Mouse (Mus musculus) liver, embryonic 14.5 days (tissue): ENCODE measurements at regions not wholly inside any gene's neighbourhood (a gene's known extent, or its start where the extent isn't known, plus 50 kb on each side); places are given as distances from the start of the nearest gene placed in this dataset.

Source experiments
- ATAC-seq: fragments of 200-750 bp; cut with Nextera tagmentation; 2 replicates; pipeline ENCODE4 v1.8.0; 2017; ENCODE audit warnings: moderate number of reproducible peaks, mild to moderate bottlenecking, moderate library complexity; ENCODE audit not compliant: insufficient read depth
- DNase-seq, 3 experiments: peaks; one replicate each; pipeline ENCODE4 v3.0.0-alpha.2; 2012 to 2013; ENCODE audit warnings: low read depth in 3 of 3, low spot score in 3 of 3
- H3K27ac ChIP-seq: fragments of 300-500 bp; sonication (generic); 2 replicates; pipeline ENCODE4 v1.5.1; 2014; ENCODE audit warnings: moderate library complexity, mild to moderate bottlenecking, control low read depth, inconsistent platforms
- H3K27me3 ChIP-seq: fragments of 300-500 bp; sonication (generic); 2 replicates; pipeline ENCODE4 v1.6.1; 2014; ENCODE audit warnings: mild to moderate bottlenecking, low read length, moderate library complexity; ENCODE audit not compliant: control insufficient read depth, insufficient read depth
- H3K36me3 ChIP-seq: fragments of 300-500 bp; sonication (generic); replicated peaks from 2 replicates; pipeline ENCODE4 v1.6.1; 2014; ENCODE audit warnings: low read depth; ENCODE audit not compliant: control insufficient read depth, insufficient read depth
- H3K4me1 ChIP-seq, 2 experiments: fragments of 200-500 bp in 1 of 2; fragments of 300-500 bp in 1 of 2; sonication (generic) in 1 of 2; replicated peaks; 2 replicates each; pipeline ENCODE4 v1.6.1; 2012 to 2014; ENCODE audit warnings: antibody characterized with exemption in 1 of 2, inconsistent platforms in 1 of 2, low read length in 1 of 2; ENCODE audit not compliant: control insufficient read depth in 2 of 2, insufficient read depth in 2 of 2
- H3K4me2 ChIP-seq: fragments of 300-500 bp; sonication (generic); 2 replicates; pipeline ENCODE4 v1.6.1; 2014; ENCODE audit warnings: low read depth, mild to moderate bottlenecking, control low read depth, moderate library complexity
- H3K4me3 ChIP-seq, 2 experiments: fragments of 200-500 bp in 1 of 2; fragments of 300-500 bp in 1 of 2; sonication (generic) in 1 of 2; 2 replicates each; pipeline ENCODE4 v1.5.1; 2012 to 2014; ENCODE audit warnings: low read depth in 2 of 2, low read length in 2 of 2, mild to moderate bottlenecking in 2 of 2, control low read depth in 1 of 2, inconsistent platforms in 1 of 2, moderate library complexity in 1 of 2; ENCODE audit not compliant: insufficient read depth in 1 of 2
- H3K9ac ChIP-seq: fragments of 300-500 bp; sonication (generic); replicated peaks from 2 replicates; pipeline ENCODE4 v1.6.1; 2014; ENCODE audit warnings: mild to moderate bottlenecking, control low read depth, moderate library complexity
- H3K9me3 ChIP-seq: fragments of 300-500 bp; sonication (generic); 2 replicates; pipeline ENCODE4 v1.6.1; 2016; ENCODE audit warnings: low read length, mixed read lengths; ENCODE audit not compliant: control insufficient read depth
- CTCF ChIP-seq: IDR thresholded peaks from 2 replicates; pipeline ENCODE4 v1.5.1; 2016; ENCODE audit warnings: antibody characterized with exemption, low read depth, control low read depth
- EP300 ChIP-seq: IDR thresholded peaks from 2 replicates; pipeline ENCODE4 v1.6.1; 2016; ENCODE audit warnings: antibody characterized with exemption, low read depth
- WGBS: fragments of 180-500 bp; shearing (Covaris S2); extraction: QIAGEN DNeasy Blood & Tissue Kit; methylation state at CpG from one replicate; pipeline ENCODE4 v1.1.7; 2014; ENCODE audit not compliant: insufficient replicate concordance; 5-methylcytosine and 5-hydroxymethylcytosine counted together

DNA sequence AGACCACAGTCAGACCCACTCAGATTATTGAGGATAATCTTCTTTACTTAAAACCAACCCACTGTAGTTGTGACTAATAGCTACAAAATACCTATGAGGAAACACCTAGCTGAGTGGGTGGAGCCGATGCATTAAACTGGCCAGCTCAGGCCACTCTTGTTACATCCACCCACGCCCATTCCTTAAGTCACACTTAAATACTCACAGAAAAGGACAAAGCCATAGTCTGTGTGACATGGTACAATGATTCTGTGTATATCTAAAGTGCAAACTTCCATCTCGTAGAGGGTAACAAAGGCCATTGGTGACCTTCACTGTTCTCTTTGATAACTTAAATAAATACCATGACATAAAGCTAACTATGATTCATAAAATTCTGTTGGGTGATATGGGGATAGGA, 103.7 kb upstream of the Arhgap5 start:
- no peak for TF ChIP-seq CTCF
- TF ChIP-seq EP300, result no peak
- Histone ChIP-seq H3K9me3 (no peaks in the 10 kb centered on the region), H3K4me1 (0 out of 4 replicates have a peak, but pooled peaks cover 0 to 4% of the 10 kb centered on the region in 2 experiments), H3K27ac (no peak overlapping the region), H3K9ac (no peak overlapping the region), H3K4me2 (no peak overlapping the region), H3K36me3 (no peaks in the 10 kb centered on the region), H3K4me3 (no peak overlapping the region), H3K27me3 (no peaks in the 10 kb centered on the region)
- ATAC-seq (no peak), DNase-seq (no peak)
- 53% methylated on average over 3 of the region's 3 CpGs for WGBS

DNA sequence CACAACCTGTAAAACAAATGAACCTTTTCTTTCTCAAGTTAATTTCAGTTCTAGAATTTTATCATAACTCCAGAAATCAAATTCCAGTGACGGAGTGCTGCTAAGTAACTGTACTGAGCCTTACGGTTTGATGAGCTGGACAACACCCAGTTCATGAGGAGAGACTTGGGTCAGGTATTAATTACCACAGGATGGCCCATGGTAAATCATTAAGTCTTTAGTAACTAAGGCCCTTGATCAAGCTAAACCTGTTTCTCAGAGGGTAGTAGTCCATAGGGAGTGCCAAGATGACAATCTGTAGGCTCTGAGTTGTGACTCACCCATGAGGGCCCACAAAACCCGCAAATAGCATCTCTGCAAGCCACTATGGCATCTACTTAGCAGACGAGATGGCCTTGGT, 101.1 kb upstream of the Arhgap5 start:
- H3K27ac ChIP-seq, result no peak overlapping the region
- no peak overlapping the region for H3K4me3 ChIP-seq
- WGBS, result 74% methylated on average over 4 of the region's 4 CpGs
- no peak for ATAC-seq
- no peak overlapping the region for H3K9ac ChIP-seq
- no peak for TF ChIP-seq CTCF
- no peak for TF ChIP-seq EP300
- no peak for DNase-seq
- H3K36me3 ChIP-seq, result no peaks in the 10 kb centered on the region
- H3K4me1 ChIP-seq, result 0 out of 4 replicates have a peak, but pooled peaks cover 0 to 4% of the 10 kb centered on the region in 2 experiments
- no peaks in the 10 kb centered on the region for H3K9me3 ChIP-seq
- no peaks in the 10 kb centered on the region for H3K27me3 ChIP-seq
- no peak overlapping the region for H3K4me2 ChIP-seq

DNA sequence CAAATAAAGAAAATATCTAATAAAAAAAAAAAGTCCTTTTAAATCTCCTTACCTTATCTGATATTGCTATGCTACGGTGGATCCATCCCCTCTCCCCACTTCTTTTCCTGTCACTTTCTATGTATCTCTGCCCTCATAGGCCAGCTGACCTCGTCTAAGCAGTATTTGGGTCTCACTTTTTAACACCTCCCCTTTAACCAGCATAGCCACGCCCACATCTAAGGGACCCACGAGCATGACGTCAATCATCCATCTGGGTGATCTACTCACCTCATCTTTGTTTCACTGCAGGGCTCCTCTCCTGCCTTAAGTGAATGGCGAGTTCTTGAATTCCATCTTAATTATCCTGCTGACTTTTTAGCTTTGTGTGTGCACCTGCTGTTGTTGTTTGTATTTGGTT, 97.4 kb upstream of the Arhgap5 start:
- Histone ChIP-seq H3K9ac (no peak overlapping the region), H3K4me2 (no peak overlapping the region)
- TF ChIP-seq EP300, result no peak
- TF ChIP-seq CTCF, result no peak

DNA sequence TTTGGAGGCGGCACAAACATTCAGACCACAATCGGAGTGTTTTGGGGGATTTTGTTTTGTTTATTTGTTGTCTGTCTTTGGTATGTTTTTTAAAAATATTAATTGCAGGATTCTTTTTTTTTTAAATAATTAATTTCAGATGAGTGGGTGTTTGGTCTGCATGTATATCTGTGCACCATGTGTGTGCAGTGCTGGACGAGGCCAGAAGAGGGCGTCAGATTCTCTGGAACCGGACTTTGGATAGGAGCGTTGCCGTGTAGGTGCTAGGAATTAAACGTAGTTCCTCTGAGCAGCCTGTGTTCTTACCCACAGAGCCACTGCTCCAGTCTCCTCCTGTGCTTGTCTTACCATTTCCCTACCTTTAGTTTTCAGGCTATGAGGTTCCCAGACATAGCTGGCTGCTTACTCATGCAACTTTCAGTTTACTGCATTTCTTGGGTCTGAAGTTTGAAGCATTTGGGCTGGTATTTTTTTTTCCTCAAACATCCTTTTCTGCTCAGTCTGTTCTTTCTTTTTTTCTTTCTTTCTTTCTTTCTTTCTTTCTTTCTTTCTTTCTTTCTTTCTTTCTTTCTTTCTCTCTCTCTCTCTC, 95.4 kb upstream of the Arhgap5 start:
- H3K9ac ChIP-seq, result no peak overlapping the region
- H3K27me3 ChIP-seq, result no peaks in the 10 kb centered on the region
- no peak overlapping the region for H3K27ac ChIP-seq
- H3K9me3 ChIP-seq, result no peaks in the 10 kb centered on the region
- no peak for ATAC-seq
- 0 out of 2 replicates have a peak, but pooled peaks have one; percentile 7 for TF ChIP-seq CTCF
- no peak for TF ChIP-seq EP300
- H3K4me1 ChIP-seq, result no peaks in the 10 kb centered on the region
- WGBS, result 72% methylated on average over 8 of the region's 8 CpGs
- DNase-seq, result no peak
- no peak overlapping the region for H3K4me2 ChIP-seq
- no peak overlapping the region for H3K4me3 ChIP-seq
- no peaks in the 10 kb centered on the region for H3K36me3 ChIP-seq

More for the DNA sequence above, 97.4 kb upstream of the Arhgap5 start:
- Histone ChIP-seq H3K27ac (no peak overlapping the region), H3K9me3 (no peaks in the 10 kb centered on the region), H3K4me3 (no peak overlapping the region), H3K36me3 (no peaks in the 10 kb centered on the region), H3K27me3 (no peaks in the 10 kb centered on the region), H3K4me1 (no peaks in the 10 kb centered on the region)
- 52% methylated on average over 6 of the region's 6 CpGs for WGBS
- ATAC-seq (no peak), DNase-seq (no peak)

DNA sequence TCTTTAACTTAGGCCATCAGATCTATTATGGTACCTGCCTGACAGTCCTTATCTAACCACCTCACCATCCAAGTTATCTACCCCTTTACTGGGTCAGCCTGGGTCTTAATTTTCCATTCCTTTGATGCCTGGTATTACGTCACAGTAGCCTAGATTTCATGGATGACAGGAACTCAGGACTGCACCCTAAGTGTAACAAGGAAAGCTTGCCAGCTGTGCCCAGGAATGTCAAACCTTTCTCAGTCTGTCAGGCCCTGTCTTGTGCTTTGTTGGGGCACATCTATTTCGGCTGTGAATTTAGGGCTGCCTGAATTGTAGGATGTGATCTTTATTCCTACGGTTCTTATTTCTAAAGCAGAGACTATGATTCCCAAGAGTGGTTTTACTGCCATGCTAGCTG, 94.6 kb upstream of the Arhgap5 start:
- ATAC-seq, result no peak
- H3K27ac ChIP-seq, result no peak overlapping the region

More for the DNA sequence above, 94.6 kb upstream of the Arhgap5 start:
- H3K4me1 ChIP-seq, result 0 out of 4 replicates have a peak, but pooled peaks cover 0 to 2% of the 10 kb centered on the region in 2 experiments
- no peaks in the 10 kb centered on the region for H3K27me3 ChIP-seq
- DNase-seq, result no peak
- H3K4me2 ChIP-seq, result no peak overlapping the region
- WGBS, result 68% methylated on average over 3 of the region's 3 CpGs
- no peaks in the 10 kb centered on the region for H3K9me3 ChIP-seq
- TF ChIP-seq CTCF (no peak), EP300 (no peak)
- H3K9ac ChIP-seq, result no peak overlapping the region
- H3K4me3 ChIP-seq, result no peak overlapping the region
- H3K36me3 ChIP-seq, result no peaks in the 10 kb centered on the region
